Mouse (Mus musculus): Measurements from ENCODE around the gene Rad23b. TPM values are rescaled to one million over a fixed set of nuclear protein-coding genes. Genes with fewer than 3 reads are reported as not detected.
"Not testable (repeated sequence)": the region's sequence is repeated elsewhere in the genome, so short reads cannot be mapped to it uniquely, and the experiment has no call there.

Rad23b gene
- 86.1 and 94.0 TPM in 2 replicates for polyA plus RNA-seq (2015; fragmentation: Nextera tagmentation; extraction: Ambion mirVana)

DNA sequence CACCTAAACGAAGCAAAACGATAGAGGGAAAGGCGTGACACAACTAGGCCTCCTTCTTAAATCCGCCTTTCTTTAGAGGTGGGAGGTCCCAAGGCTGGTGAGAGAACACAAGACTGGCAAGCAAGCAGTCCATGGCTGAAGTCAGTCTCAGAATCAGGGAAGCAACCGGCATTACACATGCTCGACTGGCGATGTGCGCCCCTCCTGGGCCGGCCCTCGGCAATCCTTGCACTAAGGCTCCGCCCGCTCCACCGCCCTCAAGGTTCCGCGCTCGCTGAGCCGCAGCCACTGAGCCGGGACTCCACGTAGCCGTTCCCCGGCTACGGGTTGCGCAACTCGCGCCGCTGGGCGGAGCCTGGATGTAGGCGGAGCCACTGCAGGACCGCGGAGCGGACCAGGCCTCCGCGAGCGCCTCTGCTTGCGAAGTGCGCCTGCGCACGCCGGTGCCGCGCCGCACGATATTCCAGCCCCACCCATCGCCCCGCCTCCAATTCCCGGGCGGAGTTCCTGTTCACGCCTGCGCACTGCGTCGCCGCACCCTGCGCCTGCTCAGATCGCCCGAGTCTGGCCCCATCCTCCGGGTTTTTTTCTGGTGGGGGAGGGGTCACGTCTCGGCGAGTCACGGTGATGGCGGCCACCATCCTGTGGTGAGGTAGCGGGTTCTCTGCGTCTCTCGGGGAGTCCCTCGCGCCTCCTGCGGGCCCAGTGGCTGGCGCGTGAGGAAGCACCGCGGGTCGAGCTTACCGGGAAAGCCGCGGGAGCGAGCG, at the start of gene Rad23b:
TSS of gene Rad23b (plus strand) at position 592 of the 767 bp plus-strand sequence.
- Histone ChIP-seq H3K36me3 (no peaks in the 10 kb centered on the region), H3K4me2 (replicated peaks) (peak within 1 kb of the TSS; percentile 60), H3K27ac (replicated peaks) (peak within 1 kb of the TSS; percentile 94), H3K9ac (replicated peaks) (peak within 1 kb of the TSS; percentile 91), H3K27me3 (no peaks in the 10 kb centered on the region), H3K4me1 (peaks cover 30% of the 10 kb centered on the region), H3K9me3 (no peaks in the 10 kb centered on the region), H3K4me3 (peak within 1 kb of the TSS; percentile 92)
- under 1% methylated on average over 77 of the region's 77 CpGs for WGBS
- peak; percentile 98 for ATAC-seq (replicated peaks)

DNA sequence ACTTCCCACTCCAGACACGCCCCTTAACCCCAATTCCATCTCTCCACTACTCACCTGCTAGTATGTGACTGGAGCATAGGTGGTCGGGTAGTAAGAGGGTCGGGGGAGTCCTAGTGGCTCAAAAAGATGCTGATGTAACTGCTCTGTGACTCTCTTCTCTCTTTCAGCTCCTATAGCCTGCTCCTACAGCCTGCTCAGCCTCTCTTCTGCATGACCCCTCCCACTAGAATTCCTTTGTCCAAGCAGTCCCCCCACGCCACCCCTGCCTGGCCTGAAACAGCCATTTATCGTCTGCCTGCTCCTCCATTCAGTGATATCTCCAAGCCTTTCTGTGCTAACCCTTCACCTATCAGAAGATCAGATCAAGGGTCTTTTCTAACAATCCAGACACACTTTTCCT, 45.7 kb upstream of the Rad23b start:
- no peaks in the 10 kb centered on the region for H3K9me3 ChIP-seq
- no peak overlapping the region for H3K4me3 ChIP-seq
- no peaks in the 10 kb centered on the region for H3K36me3 ChIP-seq
- no peak for ATAC-seq (replicated peaks)
- H3K4me1 ChIP-seq, result no peaks in the 10 kb centered on the region
- WGBS, result 85% methylated on average over 5 of the region's 5 CpGs
- no peak overlapping the region for H3K27ac ChIP-seq (replicated peaks)
- no peaks in the 10 kb centered on the region for H3K27me3 ChIP-seq
- H3K4me2 ChIP-seq (replicated peaks), result no peak overlapping the region
- no peak overlapping the region for H3K9ac ChIP-seq (replicated peaks)

DNA sequence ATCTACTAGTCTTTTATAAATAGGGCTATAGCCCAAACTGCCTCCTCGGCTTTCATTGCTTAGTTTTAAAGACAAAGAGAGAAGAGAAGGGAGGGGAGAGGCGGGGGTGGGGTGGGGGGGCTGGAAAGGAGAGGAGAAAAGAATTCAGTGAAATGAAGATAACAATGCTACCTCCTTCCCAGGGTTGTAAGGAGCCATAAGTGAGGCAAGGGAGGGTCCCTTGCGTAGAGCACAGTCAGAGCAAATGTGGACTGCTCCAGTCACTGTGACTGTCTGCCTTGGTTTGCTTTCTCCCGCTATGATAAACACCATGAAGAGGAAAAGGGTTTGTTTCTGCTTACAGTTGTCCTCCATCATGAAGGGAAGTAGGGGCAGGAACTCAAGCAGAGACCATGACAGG, 43.2 kb upstream of the Rad23b start:
- H3K27me3 ChIP-seq, result no peaks in the 10 kb centered on the region
- H3K9ac ChIP-seq (replicated peaks), result no peak overlapping the region
- no peak overlapping the region for H3K4me2 ChIP-seq (replicated peaks)
- 71% methylated on average over 4 of the region's 4 CpGs for WGBS
- H3K4me3 ChIP-seq, result no peak overlapping the region
- H3K4me1 ChIP-seq, result no peaks in the 10 kb centered on the region
- H3K9me3 ChIP-seq, result no peaks in the 10 kb centered on the region
- no peak overlapping the region for H3K27ac ChIP-seq (replicated peaks)
- ATAC-seq (replicated peaks), result no peak
- H3K36me3 ChIP-seq, result no peaks in the 10 kb centered on the region

DNA sequence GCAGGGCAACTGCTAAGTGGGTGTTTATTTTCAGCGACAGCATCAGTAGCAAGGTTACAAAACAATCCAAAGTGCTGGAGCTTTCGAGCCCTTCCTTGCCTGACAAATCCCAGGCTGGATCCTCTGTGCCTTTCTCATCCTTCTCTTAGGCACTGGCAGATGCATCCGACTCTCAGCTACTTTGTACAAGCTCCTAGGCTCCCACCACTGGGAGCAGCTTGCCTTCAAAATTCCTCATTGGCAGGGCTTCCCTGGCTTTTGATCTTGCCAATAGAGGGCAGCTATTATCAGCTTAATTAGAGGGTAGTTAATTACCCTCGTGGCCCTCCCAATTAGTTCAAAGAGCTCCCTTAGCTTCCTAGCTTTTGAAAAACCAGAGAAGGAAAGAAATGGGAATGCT, 33.1 kb upstream of the Rad23b start:
- H3K27ac ChIP-seq (replicated peaks), result no peak overlapping the region
- no peaks in the 10 kb centered on the region for H3K27me3 ChIP-seq
- H3K36me3 ChIP-seq, result no peaks in the 10 kb centered on the region
- H3K4me2 ChIP-seq (replicated peaks), result no peak overlapping the region
- peaks cover 6% of the 10 kb centered on the region; the same call in 1 of the 2 replicates for H3K4me1 ChIP-seq
- WGBS, result 21% methylated on average over 4 of the region's 4 CpGs
- H3K9me3 ChIP-seq, result no peaks in the 10 kb centered on the region
- H3K9ac ChIP-seq (replicated peaks), result no peak overlapping the region
- no peak for ATAC-seq (replicated peaks)
- no peak overlapping the region for H3K4me3 ChIP-seq

DNA sequence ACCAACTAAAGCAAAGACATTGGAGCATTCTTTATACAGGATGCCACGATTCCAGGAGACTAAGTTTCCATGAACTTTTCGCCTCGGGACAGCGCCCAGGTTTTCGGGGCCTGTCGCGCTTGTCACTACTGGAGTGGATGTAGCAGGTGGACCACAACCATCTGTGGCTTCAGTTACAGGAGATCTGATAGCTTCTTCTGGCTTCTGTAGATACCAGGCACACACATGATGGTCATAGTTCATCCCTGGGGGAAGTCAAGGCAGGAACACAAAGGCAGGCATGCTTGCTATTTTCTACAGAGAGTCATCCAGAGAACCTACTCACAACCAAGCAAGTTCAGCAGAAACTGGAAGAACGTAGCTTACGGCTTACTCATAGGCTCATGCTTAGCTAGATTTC, 31.5 kb upstream of the Rad23b start:
- H3K9me3 ChIP-seq; H3K4me3 ChIP-seq; H3K27ac ChIP-seq (replicated peaks); H3K4me2 ChIP-seq (replicated peaks); H3K9ac ChIP-seq (replicated peaks); H3K4me1 ChIP-seq; H3K36me3 ChIP-seq; ATAC-seq (replicated peaks); H3K27me3 ChIP-seq: not testable (repeated sequence)
- WGBS, result 99% methylated on average over 9 of the region's 9 CpGs

DNA sequence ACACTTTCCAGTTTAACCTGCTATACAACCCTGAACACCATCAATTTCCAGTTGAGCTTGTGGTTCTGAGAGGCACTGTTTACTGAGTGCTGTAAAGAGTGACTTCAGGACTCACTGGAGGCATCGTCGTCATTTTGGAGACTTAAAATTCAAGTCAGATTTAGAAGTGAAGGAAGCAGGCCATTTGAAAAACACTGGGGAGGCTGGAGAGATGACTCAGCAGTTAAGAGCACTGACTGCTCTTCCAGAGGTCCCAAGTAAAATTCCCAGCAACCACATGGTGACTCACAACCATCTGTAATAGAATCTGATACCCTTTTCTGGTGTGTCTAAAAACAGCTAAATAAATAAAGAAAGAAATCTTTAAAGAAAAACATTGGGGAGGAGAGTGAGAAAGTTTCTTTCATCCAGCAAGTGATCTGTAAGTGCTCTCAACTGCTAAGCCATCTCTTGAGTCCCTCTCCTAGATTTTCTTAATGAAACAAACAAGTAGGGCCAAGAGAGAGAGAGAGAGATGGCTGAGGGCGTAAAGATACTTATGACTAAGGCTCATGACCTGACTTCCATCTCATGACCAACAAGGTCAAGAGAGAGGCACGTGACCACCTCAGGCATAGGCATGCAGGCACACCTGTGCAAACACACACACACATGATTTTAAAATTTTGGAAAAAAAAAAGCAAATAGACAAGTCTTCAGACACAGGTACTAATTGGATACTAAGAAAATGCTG, 23.9 kb upstream of the Rad23b start:
- no peak overlapping the region for H3K4me3 ChIP-seq
- ATAC-seq (replicated peaks), result no peak
- H3K9me3 ChIP-seq, result no peaks in the 10 kb centered on the region
- H3K27me3 ChIP-seq, result no peaks in the 10 kb centered on the region
- H3K36me3 ChIP-seq, result no peaks in the 10 kb centered on the region
- H3K27ac ChIP-seq (replicated peaks), result no peak overlapping the region
- no peak overlapping the region for H3K4me2 ChIP-seq (replicated peaks)
- H3K9ac ChIP-seq (replicated peaks), result no peak overlapping the region
- WGBS, result 67% methylated on average over 4 of the region's 4 CpGs
- H3K4me1 ChIP-seq, result no peaks in the 10 kb centered on the region

DNA sequence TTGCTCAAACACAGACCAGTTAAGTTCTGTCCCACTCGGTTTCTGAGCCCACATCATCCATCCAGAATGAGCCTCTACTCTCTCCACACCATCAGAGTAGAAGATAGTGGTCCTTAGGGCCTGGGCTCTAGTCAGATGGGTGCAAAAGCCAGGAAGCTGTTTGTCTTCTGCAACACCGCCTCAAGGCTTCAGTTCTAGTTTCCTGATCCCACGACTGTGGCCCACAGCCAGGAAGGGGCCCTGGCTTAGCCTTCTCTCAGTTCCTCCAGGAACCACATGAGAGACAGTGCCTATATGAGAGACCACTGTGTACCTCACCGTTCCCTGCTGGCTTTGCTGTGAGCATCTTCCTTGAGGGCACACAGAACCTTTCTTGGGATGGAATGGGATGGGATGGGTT, 22.3 kb upstream of the Rad23b start:
- Histone ChIP-seq H3K36me3 (no peaks in the 10 kb centered on the region), H3K4me2 (replicated peaks) (no peak overlapping the region), H3K27me3 (no peaks in the 10 kb centered on the region), H3K27ac (replicated peaks) (no peak overlapping the region), H3K4me1 (no peaks in the 10 kb centered on the region), H3K4me3 (no peak overlapping the region), H3K9ac (replicated peaks) (no peak overlapping the region), H3K9me3 (no peaks in the 10 kb centered on the region)
- WGBS, result 81% methylated on average over 4 of the region's 4 CpGs
- ATAC-seq (replicated peaks), result no peak

DNA sequence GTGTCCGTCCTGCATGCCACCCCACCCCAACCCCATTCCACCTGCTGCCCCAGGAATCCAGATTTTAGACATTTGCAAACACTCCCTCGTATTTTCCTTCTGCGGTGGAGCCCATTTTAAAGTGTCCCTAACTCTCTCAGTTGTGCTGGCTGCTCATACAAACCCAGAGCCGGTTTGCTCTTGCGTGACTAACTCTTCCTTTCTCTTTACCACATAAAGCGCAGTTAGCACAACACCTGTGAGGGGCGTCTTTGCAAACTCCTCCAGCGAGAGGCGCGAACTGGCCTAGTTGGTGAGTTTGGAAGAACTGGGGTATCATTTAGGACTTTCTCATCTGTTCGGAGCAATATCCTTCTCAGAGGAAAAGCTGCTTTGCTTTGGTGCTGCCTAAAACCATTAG, 21.4 kb upstream of the Rad23b start:
- ATAC-seq (replicated peaks), result no peak
- H3K36me3 ChIP-seq, result no peaks in the 10 kb centered on the region
- WGBS, result 85% methylated on average over 11 of the region's 11 CpGs
- no peak overlapping the region for H3K4me3 ChIP-seq
- no peak overlapping the region for H3K27ac ChIP-seq (replicated peaks)
- no peaks in the 10 kb centered on the region for H3K4me1 ChIP-seq
- H3K27me3 ChIP-seq, result no peaks in the 10 kb centered on the region
- no peak overlapping the region for H3K9ac ChIP-seq (replicated peaks)
- H3K9me3 ChIP-seq, result no peaks in the 10 kb centered on the region
- no peak overlapping the region for H3K4me2 ChIP-seq (replicated peaks)

DNA sequence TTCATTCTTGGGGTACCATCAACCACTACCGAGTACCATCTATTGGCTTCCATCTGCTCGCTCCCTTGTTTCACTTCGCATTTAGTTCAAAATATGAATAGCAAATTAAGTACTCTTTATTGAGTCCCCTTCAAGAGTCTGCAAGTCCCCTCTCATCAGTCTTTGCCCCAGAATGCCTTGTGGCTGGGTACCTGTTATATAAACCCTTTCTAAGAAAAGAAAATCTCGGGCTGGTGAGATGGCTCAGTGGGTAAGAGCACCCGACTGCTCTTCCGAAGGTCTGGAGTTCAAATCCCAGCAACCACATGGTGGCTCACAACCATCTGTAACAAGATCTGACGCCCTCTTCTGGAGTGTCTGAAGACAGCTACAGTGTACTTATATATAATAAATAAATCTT, 20.9 kb upstream of the Rad23b start:
- not testable (repeated sequence) for H3K9ac ChIP-seq (replicated peaks); H3K9me3 ChIP-seq; H3K27me3 ChIP-seq; H3K36me3 ChIP-seq; ATAC-seq (replicated peaks); H3K27ac ChIP-seq (replicated peaks); H3K4me2 ChIP-seq (replicated peaks); H3K4me3 ChIP-seq; H3K4me1 ChIP-seq
- WGBS, result 93% methylated on average over 6 of the region's 7 CpGs

DNA sequence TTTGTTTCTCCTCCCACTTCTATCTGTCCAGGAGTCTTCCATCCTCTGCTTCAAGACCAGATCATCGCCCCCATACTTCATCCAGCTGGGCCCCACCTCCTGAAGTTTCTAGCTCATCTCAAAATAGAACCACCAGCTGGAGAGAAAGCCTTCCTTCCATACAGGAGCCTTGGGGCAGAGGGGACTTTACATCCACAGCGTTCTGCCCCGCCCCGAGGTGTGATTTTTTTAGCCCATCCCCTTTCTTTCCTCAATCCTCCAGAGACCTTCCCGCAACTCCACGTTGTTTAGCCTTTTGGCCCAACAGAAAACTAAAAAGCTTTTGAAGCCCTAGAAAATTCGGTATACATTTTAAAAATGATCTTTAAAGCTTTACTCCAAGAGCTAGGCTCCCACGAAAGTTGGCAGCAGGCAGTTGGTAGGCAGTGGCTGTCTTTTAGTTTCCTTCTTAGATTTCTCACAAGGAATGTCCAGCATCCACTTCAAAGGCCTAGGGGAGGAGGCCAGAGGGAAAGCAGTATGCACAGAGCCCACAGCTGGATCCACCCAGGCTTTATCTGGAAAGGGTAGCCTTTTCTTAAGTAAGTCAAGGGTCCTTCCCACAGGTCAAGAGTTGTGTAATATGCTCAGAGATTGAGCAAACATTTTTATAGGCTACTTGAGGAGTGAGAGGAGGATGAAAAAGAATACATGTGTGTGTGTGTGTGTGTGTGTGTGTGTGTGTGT, 20.1 kb upstream of the Rad23b start:
- H3K36me3 ChIP-seq, result no peaks in the 10 kb centered on the region
- H3K9ac ChIP-seq (replicated peaks), result no peak overlapping the region
- no peak overlapping the region for H3K4me3 ChIP-seq
- 88% methylated on average over 8 of the region's 8 CpGs for WGBS
- H3K4me2 ChIP-seq (replicated peaks), result no peak overlapping the region
- no peak for ATAC-seq (replicated peaks)
- H3K27ac ChIP-seq (replicated peaks), result no peak overlapping the region
- H3K4me1 ChIP-seq, result no peaks in the 10 kb centered on the region
- H3K27me3 ChIP-seq, result no peaks in the 10 kb centered on the region
- H3K9me3 ChIP-seq, result no peaks in the 10 kb centered on the region

DNA sequence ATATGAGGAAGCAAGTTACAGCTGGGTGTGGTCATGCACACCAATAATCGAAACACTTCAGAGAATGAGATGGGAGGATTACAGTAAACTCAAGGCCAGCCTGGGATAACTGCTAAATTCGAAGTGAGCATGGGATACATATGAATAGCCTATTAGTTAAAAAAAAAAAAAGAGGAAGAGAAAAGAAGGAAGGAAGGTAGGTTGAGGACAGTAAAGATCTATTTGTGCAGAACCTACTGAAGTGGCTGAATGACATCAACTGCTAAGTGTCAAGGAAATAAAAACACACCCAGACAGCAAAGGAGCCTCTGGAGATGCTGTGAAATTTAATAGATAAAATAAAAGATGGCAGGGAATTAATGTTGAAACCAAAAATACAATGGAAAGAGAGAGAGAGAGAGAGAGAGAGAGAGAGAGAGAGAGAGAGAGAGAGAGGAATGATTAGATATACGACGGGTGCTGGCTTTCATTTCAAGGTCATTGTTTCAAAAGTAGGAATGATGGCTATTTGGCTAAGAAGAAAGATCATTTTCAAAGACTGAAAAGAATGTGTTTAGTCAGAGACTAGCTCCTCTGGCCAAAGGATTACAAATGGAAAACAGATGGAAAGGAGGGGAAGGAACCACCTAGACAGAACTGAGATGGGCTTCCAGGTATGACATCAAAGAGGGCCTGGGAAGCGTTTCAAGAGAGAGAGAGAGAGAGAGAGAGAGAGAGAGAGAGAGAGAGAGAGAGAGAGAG, 14.6 kb upstream of the Rad23b start:
- ATAC-seq (replicated peaks), result no peak

DNA sequence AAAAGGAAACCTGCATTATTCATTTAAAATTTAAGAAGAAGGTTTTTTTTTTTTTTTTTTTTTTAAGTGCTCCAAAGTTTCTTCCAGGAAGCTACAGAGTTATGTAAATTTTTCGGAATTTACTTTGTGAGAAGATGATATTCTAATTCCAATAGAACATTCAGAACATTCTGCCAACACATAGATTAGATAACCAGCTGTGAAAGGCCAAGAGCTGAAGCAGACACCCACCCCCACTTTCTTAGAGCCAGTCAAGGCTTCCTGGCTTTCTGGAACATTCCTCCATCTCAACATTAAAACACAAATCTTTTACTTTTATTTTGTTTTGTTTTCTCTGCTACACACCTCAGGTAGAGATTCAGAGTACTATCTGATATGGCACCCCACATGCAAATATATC, 10.9 kb upstream of the Rad23b start:
- H3K9ac ChIP-seq (replicated peaks), result no peak overlapping the region
- no peaks in the 10 kb centered on the region for H3K36me3 ChIP-seq
- WGBS, result 72% methylated on average over 1 of the region's 1 CpGs
- no peak overlapping the region for H3K4me2 ChIP-seq (replicated peaks)
- H3K27ac ChIP-seq (replicated peaks), result no peak overlapping the region
- H3K9me3 ChIP-seq, result no peaks in the 10 kb centered on the region
- ATAC-seq (replicated peaks), result no peak
- H3K4me1 ChIP-seq, result no peaks in the 10 kb centered on the region
- H3K27me3 ChIP-seq, result no peaks in the 10 kb centered on the region
- no peak overlapping the region for H3K4me3 ChIP-seq

More for the DNA sequence above, 14.6 kb upstream of the Rad23b start:
- Histone ChIP-seq H3K4me3 (no peak overlapping the region), H3K9me3 (no peaks in the 10 kb centered on the region), H3K4me1 (no peaks in the 10 kb centered on the region), H3K9ac (replicated peaks) (no peak overlapping the region), H3K27me3 (no peaks in the 10 kb centered on the region), H3K4me2 (replicated peaks) (no peak overlapping the region), H3K27ac (replicated peaks) (no peak overlapping the region), H3K36me3 (no peaks in the 10 kb centered on the region)
- WGBS, result 68% methylated on average over 5 of the region's 5 CpGs

Data from forebrain, embryonic 15.5 days (tissue).